Comparison of ENCODE assay signal across 12 mouse cellular contexts in the genomic region with DNA sequence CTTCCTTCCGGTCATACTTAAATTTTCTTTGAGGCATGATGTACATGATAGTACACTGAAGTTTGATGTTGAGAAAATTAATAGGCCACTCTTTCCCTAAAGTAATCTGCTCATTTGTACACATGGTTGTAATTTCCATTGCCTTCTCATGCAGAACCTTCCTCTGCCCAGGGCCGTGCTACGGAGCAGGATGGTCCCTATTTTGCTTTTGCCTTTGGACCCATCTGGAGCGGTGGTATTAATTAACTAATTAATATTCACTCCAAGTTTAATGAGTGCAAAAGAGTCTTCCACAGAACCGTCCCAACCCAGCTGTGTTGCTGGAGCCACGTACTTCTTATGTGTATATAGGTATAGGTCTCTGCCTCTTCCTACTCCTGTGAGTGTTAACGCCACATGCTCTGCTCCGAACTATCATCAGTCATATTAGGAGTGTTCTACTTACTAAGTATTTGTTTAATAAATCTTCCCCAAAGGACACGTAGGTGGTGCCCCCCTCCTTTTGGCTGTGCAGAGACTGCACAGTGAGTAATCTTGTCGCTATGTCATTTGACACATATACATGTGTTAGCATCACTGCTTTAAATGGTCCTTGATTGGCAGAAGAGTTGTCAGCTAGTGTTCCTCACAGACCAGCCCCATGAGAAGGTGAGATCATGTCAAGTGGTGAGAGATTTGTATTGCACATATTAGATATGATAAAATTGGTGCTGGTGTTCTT. TPM values are rescaled to one million over a fixed set of nuclear protein-coding genes. Genes with fewer than 3 reads are reported as not detected.
DNase-seq lines count a peak whose midpoint lies in the region; ATAC-seq and TF ChIP-seq lines count a peak whose summit lies in the region.
"Had no signal": no experiment of that assay in that cellular context is flagged by ENCODE, and none has a peak within 500 bp of the region (broad histone marks: within the 10 kb centered on the region; RNA-seq: fewer than 3 reads in every experiment).

No protein-coding gene starts in this region.

- H3K4me3 ChIP-seq in forebrain, embryonic 12.5 days (replicated peaks): no peak overlapping the region
- no peak overlapping the region for H3K4me3 ChIP-seq in forebrain, embryonic 10.5 days
- no peak overlapping the region for H3K4me3 ChIP-seq in kidney, adult 2 months (ENCODE audit: insufficient read depth, low read depth, low read length)
- H3K4me3 ChIP-seq in kidney, embryonic 15.5 days (replicated peaks): no peak overlapping the region
- no peak overlapping the region for H3K4me3 ChIP-seq in neural tube, embryonic 15.5 days (replicated peaks)
- H3K4me3 ChIP-seq: lung, embryonic 15.5 days; myocyte had no signal

- H3K9ac ChIP-seq in forebrain, embryonic 12.5 days: no peak overlapping the region
- no peak overlapping the region for H3K9ac ChIP-seq in kidney, embryonic 15.5 days
- no peak overlapping the region for H3K9ac ChIP-seq in neural tube, embryonic 15.5 days (replicated peaks)
- H3K9ac ChIP-seq: lung, embryonic 15.5 days had no signal

- no peaks in the 10 kb centered on the region; the same call in none of the 2 replicates for H3K4me1 ChIP-seq in forebrain, embryonic 12.5 days
- no peaks in the 10 kb centered on the region for H3K4me1 ChIP-seq in forebrain, embryonic 10.5 days
- peaks cover 10% of the 10 kb centered on the region; the same call in 1 of the 2 replicates for H3K4me1 ChIP-seq in kidney, adult 2 months (ENCODE audit: control insufficient read depth, insufficient read depth, low read length)
- 0 out of 2 replicates have a peak, but pooled peaks cover 8% of the 10 kb centered on the region for H3K4me1 ChIP-seq in kidney, embryonic 15.5 days
- peaks cover 4% of the 10 kb centered on the region; the same call in 1 of the 2 replicates for H3K4me1 ChIP-seq in neural tube, embryonic 15.5 days
- H3K4me1 ChIP-seq: lung, embryonic 15.5 days had no signal

- no peaks in the 10 kb centered on the region for H3K27me3 ChIP-seq in forebrain, embryonic 12.5 days
- no peaks in the 10 kb centered on the region for H3K27me3 ChIP-seq in forebrain, embryonic 10.5 days (ENCODE audit: poor library complexity, severe bottlenecking)
- no peaks in the 10 kb centered on the region for H3K27me3 ChIP-seq in kidney, adult 2 months (replicated peaks; ENCODE audit: control insufficient read depth, insufficient read depth, low read length)
- no peaks in the 10 kb centered on the region for H3K27me3 ChIP-seq in kidney, embryonic 15.5 days
- H3K27me3 ChIP-seq in neural tube, embryonic 15.5 days (replicated peaks): no peaks in the 10 kb centered on the region
- H3K27me3 ChIP-seq: lung, embryonic 15.5 days had no signal

- no peak for DNase-seq in forebrain, embryonic 10.5 days (ENCODE audit: extremely low spot score, low spot score)
- no peak for DNase-seq in kidney, adult 2 months
- DNase-seq in neural tube, embryonic 10.5 days (ENCODE audit: extremely low spot score, low spot score): peak; percentile 4
- DNase-seq in right cerebral cortex, postnatal 4 days: no peak
- DNase-seq in adrenal gland, postnatal 4 days (ENCODE audit: low spot score in 2 of 2): no peak
- DNase-seq: kidney, postnatal 14 days; thymus, adult 18-20 months had no signal

- 75% methylated on average over 10 of the region's 10 CpGs for WGBS in forebrain, embryonic 12.5 days
- 84% methylated on average over 10 of the region's 10 CpGs for WGBS in forebrain, embryonic 10.5 days
- 66% methylated on average over 10 of the region's 10 CpGs for WGBS in kidney, adult 2 months
- 78% methylated on average over 10 of the region's 10 CpGs for WGBS in kidney, embryonic 15.5 days
- 49% methylated on average over 10 of the region's 10 CpGs for WGBS in neural tube, embryonic 15.5 days

- TF ChIP-seq POLR2A in kidney, adult 2 months (IDR thresholded peaks at IDR 0.05; ENCODE audit: low read depth, low read length): no peak

- no peaks in the 10 kb centered on the region for H3K9me3 ChIP-seq in forebrain, embryonic 12.5 days
- H3K9me3 ChIP-seq in forebrain, embryonic 10.5 days: no peaks in the 10 kb centered on the region
- no peaks in the 10 kb centered on the region for H3K9me3 ChIP-seq in kidney, embryonic 15.5 days (replicated peaks)
- H3K9me3 ChIP-seq in neural tube, embryonic 15.5 days (replicated peaks): no peaks in the 10 kb centered on the region
- H3K9me3 ChIP-seq: lung, embryonic 15.5 days had no signal

- no peak overlapping the region for H3K27ac ChIP-seq in forebrain, embryonic 12.5 days
- H3K27ac ChIP-seq in forebrain, embryonic 10.5 days: no peak overlapping the region
- H3K27ac ChIP-seq in kidney, adult 2 months (ENCODE audit: insufficient read depth, low read depth, low read length): 0 out of 2 replicates have a peak overlapping the region, but pooled peaks have one; percentile 18
- H3K27ac ChIP-seq in kidney, embryonic 15.5 days: no peak overlapping the region
- H3K27ac ChIP-seq in neural tube, embryonic 15.5 days (replicated peaks): no peak overlapping the region
- H3K27ac ChIP-seq: lung, embryonic 15.5 days had no signal

- no peaks in the 10 kb centered on the region for H3K36me3 ChIP-seq in forebrain, embryonic 12.5 days (replicated peaks)
- H3K36me3 ChIP-seq in forebrain, embryonic 10.5 days (replicated peaks): no peaks in the 10 kb centered on the region
- no peaks in the 10 kb centered on the region for H3K36me3 ChIP-seq in kidney, adult 2 months (ENCODE audit: control insufficient read depth, insufficient read depth, low read length)
- H3K36me3 ChIP-seq in kidney, embryonic 15.5 days: no peaks in the 10 kb centered on the region
- H3K36me3 ChIP-seq in neural tube, embryonic 15.5 days: no peaks in the 10 kb centered on the region
- H3K36me3 ChIP-seq: lung, embryonic 15.5 days had no signal

- H3K4me2 ChIP-seq in forebrain, embryonic 12.5 days: no peak overlapping the region
- H3K4me2 ChIP-seq in kidney, embryonic 15.5 days: no peak overlapping the region
- H3K4me2 ChIP-seq in neural tube, embryonic 15.5 days: no peak overlapping the region
- H3K4me2 ChIP-seq: lung, embryonic 15.5 days had no signal

- TF ChIP-seq CTCF in kidney, adult 2 months (conservative IDR thresholded peaks at IDR 0.05; ENCODE audit: insufficient read depth, insufficient read length, low read depth, low read length): no peak

- peak; percentile 44; the same call in 1 of the 2 replicates for ATAC-seq in forebrain, embryonic 12.5 days (ENCODE audit: low FRiP score)
- ATAC-seq in kidney, embryonic 15.5 days (replicated peaks; ENCODE audit: low FRiP score): no peak
- no peak for ATAC-seq in neural tube, embryonic 15.5 days (ENCODE audit: low FRiP score)

RNA-seq across cellular contexts. Expression of gene Cers6, which starts 34.0 kb away (rescaled TPM):
- polyA plus RNA-seq in forebrain, embryonic 12.5 days (2016; fragmentation: Nextera tagmentation; extraction: Ambion mirVana): 34.8 and 38.3 TPM in 2 replicates
- polyA plus RNA-seq in forebrain, embryonic 10.5 days (2016; fragmentation: Nextera tagmentation; extraction: Ambion mirVana): 22.4 and 24.1 TPM in 2 replicates
- 11.1 and 12.1 TPM in 2 replicates for polyA plus RNA-seq in kidney, adult 2 months (2012; rRNA removed)
- 33.0 and 36.8 TPM in 2 replicates for polyA plus RNA-seq in kidney, embryonic 15.5 days (2015; fragmentation: Nextera tagmentation; extraction: Ambion mirVana)
- polyA plus RNA-seq in neural tube, embryonic 15.5 days (2015; fragmentation: Nextera tagmentation; extraction: Ambion mirVana): 51.1 and 52.1 TPM in 2 replicates
- total RNA-seq in adrenal gland, postnatal 4 days (2021): 10 to 100 TPM; 14.6 to 17.4 TPM
